Mouse (Mus musculus): Measurements from ENCODE around the gene Rtl10.

GRCm38 (mm10) chr16:18464271-18464670 lies 34.4 kb upstream of the Rtl10 start:
- TF ChIP-seq EP300 (IDR thresholded peaks at IDR 0.05; ENCODE audit: insufficient read depth, low read depth, low read length) = no peak
- no peak for TF ChIP-seq CTCF (IDR thresholded peaks at IDR 0.05; ENCODE audit: low read depth, low read length)
- no peak for TF ChIP-seq POLR2A (IDR thresholded peaks at IDR 0.05; ENCODE audit: insufficient read depth, low read length)
